Mouse (Mus musculus) left cerebral cortex, adult 11 months (tissue): ENCODE measurements around the gene Trp53i11.

Experiments
- DNase-seq: peaks from one replicate; pipeline ENCODE4 v3.0.0; 2022; ENCODE audit warnings: low spot score

The Trp53i11 gene

DNA sequence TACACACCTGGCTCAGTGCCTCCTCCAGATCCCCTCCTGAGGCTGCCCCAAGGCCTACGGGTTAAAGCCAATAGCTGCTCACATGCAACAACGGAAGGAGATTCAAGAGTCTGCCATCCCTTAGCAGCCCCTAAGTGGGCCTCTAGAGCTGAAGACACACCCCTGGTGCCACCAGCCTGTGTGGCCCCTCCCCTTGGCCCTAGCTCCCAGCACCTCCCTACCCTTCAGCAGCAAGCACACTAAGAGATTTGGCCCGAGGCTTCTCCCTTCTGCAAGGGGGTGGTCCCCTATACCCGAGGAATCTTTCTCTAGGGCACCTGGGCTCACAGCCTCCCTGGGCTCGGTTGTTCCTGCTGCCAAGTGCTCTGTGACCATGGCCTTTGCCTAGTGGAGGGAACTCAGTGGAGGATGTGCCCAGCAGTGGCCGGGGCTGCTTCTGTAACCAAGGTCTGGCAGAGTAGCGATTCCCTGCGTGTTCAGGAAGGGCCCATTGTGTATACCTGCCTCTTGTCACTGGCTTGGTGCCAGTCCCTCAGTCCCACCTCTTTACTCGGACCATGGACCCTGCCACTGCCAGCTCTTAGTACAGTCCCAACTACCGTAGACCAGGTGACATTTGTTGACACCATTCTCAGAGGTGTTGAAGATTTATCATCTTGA, 13.5 kb downstream of the Trp53i11 start:
- DNase-seq, result no peak

DNA sequence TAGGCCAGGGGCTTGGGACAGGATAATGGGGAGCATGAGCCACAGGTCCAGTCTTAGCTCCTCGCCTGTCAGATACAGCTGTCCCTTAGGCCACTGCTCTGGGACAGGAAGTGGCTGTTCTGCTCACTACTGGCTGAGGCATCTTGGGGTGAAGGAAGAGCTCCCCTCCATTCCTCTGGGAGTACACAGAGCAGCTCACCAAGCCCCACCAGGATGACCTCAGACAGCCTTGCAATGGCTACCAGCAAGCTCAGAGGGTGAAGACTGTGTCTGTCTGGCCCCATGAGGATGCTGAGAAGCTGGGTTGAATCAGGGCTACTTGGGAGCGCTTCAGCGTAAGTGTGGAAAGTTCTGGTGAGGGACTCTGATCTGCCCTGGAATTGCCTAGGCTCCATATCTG, 14.6 kb downstream of the Trp53i11 start:
- no peak for DNase-seq

DNA sequence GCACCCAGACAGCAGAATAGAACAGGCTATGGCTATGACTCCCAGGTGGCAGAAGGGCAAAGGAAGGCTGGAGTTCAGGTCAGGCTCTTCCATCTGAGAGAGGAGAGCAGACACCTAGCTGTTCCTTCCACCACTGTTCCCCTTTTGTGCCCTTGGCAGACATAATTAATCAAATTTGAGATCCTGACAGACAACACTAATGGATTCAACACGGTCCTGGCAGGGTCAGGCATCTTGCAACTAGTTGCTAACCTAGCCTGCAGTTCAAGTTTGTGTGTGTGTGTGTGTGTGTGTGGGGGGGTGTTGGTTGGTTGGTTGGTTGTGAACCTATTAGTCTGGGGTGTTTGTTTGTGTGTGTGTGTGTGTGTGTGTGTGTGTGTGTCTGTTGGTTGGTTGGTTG, 15.4 kb downstream of the Trp53i11 start:
- DNase-seq, result no peak

DNA sequence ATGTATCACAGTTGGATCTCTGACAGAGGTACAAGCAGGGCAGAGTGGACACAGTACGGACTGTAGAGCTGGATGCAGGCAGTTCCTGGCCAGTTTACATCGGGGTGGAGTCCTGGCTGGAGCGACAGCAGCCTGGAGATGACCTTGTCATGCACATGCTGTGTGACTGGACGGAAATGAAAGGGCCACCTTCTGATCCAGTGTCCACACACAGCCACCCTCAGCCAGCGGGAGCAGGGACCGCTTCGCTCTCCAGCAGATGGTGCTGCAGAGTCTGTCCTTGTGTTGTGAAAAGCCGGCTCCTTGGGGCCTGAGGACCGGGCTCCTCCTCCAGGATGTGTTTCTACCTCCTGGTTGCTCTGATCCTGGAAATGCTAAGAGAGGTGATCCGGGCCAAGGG, 16.3 kb downstream of the Trp53i11 start:
- DNase-seq, result no peak

DNA sequence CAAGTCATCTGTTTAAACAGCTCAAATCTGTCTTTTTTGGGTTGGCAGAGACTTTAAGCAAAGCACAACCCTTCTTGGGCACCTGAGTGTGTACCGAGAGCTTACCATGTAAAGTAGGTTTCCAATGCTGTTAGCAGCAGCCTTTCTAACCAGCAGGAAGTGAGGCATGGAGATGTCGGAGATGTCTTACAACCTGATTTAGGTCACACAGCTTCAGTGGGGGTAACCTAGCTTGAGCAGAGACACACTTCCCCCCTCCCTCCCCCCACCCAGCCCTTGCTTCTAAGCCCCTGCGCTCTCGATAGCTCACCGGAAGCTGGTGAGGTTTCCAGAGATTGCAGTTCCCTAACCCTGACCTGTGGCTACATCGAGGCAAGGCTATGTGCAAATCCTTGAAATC, 17.2 kb downstream of the Trp53i11 start:
- DNase-seq, result no peak

DNA sequence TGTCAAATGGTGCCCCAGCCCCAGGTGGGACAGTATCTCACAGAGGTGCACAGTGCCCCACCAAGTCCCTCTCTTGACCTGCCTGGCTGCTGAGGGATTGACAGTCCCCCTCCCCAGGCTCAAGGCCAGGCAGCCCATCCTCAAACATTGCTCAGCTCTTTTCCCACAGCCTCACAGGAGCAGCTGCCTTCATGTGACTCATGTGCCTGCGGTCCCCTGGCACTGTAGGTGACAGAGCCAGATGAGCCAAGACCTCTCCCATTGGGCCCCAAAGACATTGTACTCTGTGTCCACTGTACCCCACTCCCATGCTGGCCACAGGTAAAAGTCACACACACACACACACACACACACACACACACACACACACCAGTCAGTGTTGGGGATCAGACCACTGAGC, 18.8 kb downstream of the Trp53i11 start:
- no peak for DNase-seq

DNA sequence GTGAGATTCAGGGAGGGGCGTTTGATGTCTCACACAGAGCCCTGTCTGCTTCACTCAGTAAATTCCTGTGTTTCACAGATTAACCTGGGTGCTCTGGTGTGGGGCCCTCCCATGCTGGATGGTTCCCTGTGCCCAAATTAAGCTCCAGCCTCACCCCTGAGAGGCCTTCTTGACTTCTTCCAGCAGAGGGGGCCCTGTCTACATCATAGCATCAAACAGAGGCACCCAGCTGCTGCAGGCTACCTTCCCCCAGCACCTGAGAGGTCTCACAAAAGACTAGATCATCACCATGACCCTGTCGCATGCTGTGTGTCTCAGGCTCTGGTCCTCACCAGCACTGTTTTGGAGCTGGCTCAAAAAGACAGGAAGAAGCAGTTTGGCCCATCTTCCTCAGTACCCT, 25.0 kb downstream of the Trp53i11 start:
- DNase-seq, result no peak

DNA sequence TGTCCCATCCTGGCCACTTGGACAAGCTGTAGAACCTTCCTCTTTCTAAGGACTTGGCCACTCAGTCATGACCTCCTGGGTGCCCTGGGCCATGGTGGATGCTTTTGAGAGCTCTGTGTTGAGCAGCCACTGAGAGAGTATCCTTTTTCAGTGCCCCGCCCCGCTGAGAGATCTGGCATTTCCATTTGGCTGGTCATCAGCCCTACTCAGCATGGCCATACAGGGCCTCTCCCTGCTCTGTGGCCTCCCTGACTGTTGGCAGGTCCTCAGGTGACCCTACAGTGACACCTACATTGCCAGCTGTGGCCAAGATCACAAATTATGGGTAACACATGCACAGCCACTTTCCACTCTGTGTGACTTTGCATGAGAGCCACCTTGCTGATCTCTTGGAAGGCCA, 25.5 kb downstream of the Trp53i11 start:
- DNase-seq, result no peak

DNA sequence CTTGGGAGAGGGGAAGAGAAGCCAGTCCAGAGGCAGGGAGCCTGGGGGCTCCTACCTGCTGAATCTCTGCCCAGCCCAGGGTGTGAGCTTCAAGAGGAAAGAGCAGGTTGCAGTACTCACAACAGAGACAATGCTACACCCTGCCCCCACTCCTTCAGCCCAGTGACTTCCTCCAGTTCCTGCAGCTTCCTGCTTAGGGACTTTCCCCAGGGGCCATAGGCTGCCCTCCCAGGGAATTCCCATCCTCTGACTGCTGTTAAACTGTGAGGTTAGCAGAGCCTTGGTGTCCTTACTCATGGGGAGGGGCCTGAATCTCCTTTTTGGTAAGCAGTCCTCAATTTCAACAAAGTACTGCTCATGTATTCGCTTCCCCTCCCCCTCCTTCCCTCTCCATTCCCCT, 26.8 kb downstream of the Trp53i11 start:
- no peak for DNase-seq

DNA sequence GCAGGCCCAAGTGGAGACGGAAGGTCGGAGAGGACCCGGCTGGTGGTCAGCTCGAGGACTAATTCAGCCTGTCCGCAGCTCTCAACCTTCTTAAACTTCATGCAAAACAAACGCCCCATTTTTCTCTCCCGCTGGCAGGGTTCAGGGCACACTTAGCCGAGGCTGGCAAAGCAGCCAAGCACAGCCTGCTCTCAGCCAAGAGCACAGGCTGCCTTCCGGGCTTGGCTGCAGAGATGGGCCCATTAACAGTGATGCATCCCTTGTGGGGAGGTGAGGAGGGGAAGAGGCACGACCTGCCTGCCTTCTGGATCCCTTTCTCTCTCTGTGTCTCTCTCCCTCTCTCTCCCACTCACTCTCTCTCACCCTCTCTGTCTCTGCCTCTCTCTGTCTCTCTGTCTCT, 28.4 kb downstream of the Trp53i11 start:
- DNase-seq, result no peak

DNA sequence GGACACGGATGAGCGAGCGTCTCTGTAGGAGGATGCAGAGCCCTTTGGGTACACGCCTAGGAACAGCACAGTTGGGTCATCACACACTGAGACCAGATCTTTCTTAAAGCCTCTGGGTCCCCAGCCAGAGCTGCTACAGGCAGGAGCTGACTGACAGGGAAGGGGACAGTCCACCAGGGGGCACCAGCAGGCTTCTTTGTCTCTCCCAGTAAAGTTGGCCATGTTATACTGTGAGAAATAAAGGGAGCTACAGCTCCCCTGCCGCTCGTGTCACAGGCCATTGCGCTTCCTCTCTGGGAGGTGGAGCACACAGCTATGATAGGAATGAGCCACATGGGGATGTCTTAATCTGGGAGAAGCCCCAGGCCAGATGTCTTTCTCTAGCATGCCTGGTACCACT, 29.7 kb downstream of the Trp53i11 start:
- peak; percentile 72 for DNase-seq

DNA sequence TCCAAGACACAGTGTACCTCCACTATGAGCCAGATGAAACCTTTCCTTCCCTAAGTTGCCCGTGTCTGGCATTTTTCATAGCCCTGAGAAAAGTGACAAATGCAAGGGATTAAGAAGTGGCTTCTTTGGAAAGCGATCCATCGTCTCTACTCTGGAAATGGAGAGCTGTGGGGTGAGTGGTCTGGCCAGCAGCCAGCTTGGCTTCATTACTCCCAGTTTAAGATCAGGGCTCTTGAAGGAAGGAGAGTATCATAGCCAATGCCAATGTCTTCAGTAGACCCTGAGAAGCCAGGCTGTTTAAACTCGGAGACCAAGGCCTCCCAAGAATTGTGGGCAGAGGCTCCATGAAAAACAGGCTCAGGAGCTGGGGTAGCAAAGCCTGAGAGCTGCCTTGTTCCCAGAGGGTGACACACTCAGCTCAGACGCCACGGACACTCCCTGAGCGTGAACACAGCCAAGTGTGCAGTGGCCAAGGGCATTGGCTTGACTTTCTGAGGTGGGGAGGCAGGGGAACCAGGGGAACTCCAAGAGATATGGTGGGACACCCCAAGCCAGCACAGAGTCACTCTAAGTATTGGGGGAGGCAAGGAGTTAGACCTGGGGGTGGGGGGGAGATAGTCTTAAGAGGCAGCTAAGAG, 31.1 kb downstream of the Trp53i11 start:
- no peak for DNase-seq

DNA sequence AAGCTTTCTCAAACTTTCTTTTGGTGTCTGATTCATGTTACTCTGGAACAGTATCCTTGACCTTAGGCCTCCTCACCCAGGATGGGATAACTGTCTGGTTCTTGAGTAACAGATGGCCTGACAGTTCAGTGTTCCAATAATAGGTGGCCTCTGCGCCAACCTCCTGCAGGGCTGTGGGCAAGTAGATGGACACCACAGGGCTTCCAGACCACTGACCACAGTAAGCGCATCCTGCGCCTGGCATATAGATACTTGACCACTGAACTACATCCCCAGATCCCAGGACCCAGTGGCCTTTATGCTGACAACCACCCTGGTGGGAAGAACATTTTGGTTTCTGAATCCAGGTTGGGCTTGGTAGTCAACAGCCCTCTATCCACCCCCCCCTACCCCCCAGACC, 32.2 kb downstream of the Trp53i11 start:
- DNase-seq, result no peak

DNA sequence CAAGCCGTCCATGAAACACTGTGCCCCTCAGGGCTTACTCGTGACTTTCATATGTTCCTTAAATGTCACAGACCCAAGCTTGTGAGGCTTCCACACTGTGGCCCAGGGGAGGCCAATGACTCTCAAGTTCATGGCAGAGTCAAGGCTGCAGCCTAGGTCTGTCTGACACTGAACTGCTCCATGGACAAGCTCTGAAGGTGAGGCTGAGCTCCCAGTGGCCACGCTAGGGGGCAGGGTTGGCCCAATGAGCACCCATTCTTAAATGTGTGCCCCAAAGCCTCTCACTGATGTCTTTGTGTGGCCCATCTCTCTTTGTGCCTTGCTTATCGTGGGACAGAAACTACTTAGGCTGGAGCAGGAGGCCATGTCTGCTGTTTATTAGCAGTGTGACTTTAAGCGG, 33.1 kb downstream of the Trp53i11 start:
- no peak for DNase-seq

DNA sequence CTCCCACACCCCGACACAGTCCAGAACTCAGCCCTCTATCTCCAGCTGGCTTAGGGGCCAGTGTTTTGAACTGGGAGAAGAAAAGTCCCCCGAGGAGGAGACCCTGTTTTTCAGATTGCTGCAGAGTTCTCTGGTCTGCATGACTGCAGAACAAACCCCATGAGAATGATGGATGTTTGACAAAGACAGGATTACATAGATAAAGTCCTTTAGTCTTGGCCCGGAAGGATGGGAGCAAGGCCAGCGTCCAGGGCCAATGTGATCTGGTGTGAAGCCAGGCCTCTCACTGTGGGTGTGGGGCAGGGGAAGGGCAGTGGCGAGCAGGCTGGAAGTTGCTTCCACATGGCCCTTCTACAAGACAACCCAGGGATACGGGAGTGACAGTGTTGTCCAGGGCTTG, 36.1 kb downstream of the Trp53i11 start:
- DNase-seq, result no peak

DNA sequence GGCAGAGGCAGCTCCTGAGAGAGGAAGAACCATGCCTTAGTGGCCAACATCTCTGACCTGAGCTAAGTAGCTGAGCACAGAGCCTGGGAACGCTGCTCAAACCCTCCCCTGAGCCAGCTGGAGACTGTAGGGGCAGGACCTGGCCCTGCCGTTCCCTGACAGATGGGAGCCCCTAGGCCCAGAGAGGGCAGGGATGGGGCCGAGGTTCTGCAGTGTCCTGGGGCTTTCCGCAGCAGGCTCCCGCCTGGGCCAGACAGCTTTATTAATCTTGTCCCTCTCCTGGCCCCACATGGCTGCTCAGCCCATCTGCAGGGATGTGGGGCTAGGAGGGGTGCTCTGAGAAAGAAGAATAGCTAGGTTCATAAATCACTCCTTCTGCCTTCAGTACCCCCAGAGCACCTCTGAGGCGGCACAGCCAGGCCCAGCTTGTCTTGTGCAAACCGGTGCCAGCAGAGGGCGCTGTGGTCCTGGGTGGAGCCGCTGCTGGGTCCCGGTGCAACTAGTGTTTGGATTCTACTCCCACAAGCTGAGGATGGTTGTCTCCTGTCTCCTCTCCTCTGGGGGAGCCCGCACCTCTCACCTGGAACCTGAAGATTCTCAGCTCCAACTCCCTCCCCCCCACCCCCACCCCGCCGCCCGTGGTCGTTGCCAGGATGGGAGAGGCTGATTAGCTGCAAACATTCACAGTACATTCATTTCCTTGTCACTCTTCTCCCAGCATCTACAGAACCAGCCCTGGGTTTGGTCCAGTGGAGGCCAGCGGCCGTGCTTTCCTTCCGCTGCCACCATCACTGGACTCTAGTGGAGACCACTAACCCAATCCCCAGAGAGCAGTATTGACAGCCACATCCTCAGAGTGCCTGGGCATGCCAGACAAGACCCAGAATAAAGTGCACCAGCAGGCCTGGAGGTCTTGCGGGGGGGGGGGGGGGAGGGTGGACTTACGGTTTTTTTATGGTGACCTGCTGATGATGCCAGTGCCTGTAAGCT, 39.6 kb downstream of the Trp53i11 start:
- DNase-seq, result peak; percentile 33

DNA sequence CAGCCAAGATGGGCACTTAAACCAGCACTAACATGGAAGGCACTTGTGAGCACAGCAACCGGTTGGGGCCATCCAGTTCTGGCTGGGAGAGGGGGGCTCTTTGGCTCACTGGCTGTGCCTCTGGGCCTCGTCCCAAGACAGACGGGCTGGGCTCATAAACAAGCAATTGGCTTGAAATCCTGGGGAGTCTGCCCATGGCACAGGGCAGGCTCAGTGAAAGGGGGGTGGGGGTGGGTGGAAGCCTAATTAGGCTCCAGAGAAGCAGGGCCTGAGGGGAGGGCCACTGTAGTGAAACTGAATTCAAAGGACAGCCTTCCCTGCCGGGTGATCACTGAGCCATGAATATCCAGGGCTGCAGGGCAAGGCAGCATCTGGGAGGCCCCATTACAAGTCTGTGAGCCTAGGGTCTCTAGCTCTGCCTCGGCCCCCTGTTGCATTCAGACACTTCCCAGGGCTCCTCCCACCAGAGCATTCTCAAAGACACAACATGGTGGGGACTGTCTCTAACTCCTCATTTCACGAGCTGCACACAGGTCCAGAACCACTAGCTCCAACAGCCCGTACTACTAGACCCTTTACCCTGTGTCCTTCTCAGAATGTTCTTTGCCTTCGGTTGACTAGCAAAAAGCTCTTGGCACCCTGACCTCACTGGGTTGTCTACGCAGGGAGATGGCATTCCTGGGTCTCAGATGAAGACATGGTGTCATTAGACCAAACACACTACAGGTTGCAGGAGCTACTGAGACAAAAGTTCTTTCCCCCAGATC, 40.5 kb downstream of the Trp53i11 start:
- peak; percentile 13 for DNase-seq

DNA sequence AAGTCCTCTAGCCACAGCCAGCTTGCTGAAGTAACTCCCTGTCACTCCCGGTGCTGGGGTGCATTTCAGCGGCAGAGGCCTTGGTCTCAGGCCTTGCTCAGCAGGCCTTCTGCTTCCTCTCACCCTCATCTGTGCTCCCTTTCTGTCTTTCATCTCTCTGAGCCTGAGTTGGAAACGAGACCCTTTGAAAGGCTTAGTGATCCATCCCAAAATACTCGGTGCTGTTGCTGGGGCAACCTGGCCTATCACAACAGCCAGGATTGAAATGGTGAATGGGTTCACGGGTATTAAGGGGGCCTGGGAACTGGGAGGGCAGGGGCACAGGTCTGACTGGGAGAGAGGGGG, 41.1 kb downstream of the Trp53i11 start:
- DNase-seq, result no peak

DNA sequence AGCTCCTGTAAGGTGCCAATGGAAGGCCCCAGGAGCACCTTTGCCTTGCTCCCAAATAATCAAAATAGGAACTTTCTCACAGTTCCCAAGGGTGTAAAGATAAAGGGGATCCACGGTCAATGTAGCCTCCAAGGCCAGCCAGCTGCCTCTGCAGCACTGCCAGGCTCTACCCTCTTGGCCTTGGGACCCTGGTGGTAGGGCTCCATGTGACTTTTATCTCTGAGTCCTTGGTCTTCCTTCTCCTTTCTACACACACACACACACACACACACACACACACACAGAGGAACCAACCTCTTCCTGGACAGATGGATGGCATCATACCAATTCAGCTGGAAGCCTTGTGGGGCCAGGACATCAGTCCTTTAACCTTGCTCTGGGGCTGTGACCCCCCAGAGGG, 44.8 kb downstream of the Trp53i11 start:
- DNase-seq, result no peak

DNA sequence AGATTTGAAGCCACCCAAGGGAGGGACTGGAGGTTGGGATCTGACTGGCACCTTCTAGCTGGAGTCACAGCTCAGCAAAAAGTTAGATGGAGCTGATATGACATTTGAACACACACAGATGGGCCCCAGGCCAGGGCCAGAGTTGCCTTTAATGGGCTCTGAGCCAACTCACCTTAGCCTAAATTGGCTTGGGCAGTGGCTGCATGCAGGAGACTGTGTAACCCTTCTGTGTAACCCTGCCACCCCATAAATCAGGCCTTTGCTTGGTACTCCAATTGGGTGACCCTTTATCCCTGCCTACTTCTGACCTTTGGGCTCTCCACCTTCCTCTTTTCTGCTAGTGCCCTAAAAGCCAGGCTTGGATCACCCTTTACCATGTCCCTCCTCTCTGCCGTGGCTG, 49.7 kb downstream of the Trp53i11 start:
- DNase-seq, result no peak

DNA sequence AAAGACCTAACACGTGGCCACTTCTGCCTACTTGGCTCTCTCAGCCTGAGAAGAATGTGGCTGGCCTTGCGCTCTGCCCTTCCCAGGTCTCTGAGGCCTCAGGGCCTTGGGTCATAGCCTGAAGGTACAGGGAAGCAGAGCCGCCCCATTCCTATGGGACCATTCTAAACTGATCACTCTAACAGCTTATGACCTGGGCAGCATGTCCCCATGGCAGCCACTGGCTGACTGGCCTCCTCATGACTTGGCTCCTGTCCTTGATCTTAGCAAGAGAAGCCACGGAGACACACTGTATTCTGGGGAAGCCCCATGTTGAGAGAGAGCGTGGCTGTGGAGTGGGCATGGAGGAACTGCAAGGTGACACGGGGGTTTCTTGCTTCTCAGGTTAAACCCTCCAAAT, 51.5 kb downstream of the Trp53i11 start:
- no peak for DNase-seq

DNA sequence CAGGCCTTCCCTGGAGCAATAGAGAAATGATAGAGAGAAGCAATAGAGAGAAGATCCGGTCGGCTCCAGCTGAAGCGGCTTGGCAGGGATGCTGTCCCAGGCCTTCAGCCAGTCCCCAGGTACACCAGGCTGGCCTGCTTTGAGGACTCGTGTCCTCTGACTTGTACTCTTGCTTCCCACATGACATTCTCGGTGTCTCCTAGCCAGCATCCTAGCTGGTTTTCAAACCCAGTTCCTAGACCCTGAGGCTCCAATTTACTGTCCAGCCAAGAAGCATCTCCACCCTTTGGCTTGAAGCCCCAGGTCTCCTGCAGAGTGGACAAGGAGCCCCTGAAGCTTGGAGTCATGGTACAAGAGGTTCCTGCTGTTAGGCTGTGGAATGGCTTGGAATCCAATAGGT, 54.8 kb downstream of the Trp53i11 start:
- DNase-seq, result no peak
